Mouse (Mus musculus) hindbrain, embryonic 11.5 days (tissue): ENCODE results near the gene Syp. TPM values are rescaled to one million over a fixed set of nuclear protein-coding genes. Genes with fewer than 3 reads are reported as not detected.
A peak's percentile ranks its signal among the peaks of the same experiment; 100 is the strongest.

Experiments
- ATAC-seq: fragments of 200-750 bp; cut with Nextera tagmentation; 2 replicates; pipeline ENCODE4 v1.8.0; 2017; ENCODE audit warnings: mild to moderate bottlenecking, moderate TSS enrichment, moderate library complexity; ENCODE audit not compliant: low FRiP score
- DNase-seq: peaks from one replicate; pipeline ENCODE4 v3.0.0-alpha.2; 2015; ENCODE audit warnings: low spot score
- H3K27ac ChIP-seq: fragments of 300-500 bp; sonication (generic); 2 replicates; pipeline ENCODE4 v1.5.1; 2014; ENCODE audit warnings: mild to moderate bottlenecking, low read depth, low read length
- H3K27me3 ChIP-seq: fragments of 300-500 bp; sonication (generic); 2 replicates; pipeline ENCODE4 v1.6.1; 2014; ENCODE audit warnings: mild to moderate bottlenecking, low read length, moderate library complexity, mixed read lengths; ENCODE audit not compliant: control insufficient read depth, insufficient read depth
- H3K36me3 ChIP-seq: fragments of 300-500 bp; sonication (generic); 2 replicates; pipeline ENCODE4 v1.6.1; 2014; ENCODE audit warnings: mild to moderate bottlenecking, low read length, moderate library complexity, mixed read lengths; ENCODE audit not compliant: control insufficient read depth, insufficient read depth
- H3K4me1 ChIP-seq: fragments of 300-500 bp; sonication (generic); replicated peaks from 2 replicates; pipeline ENCODE4 v1.6.1; 2014; ENCODE audit warnings: low read length, mixed read lengths; ENCODE audit not compliant: control insufficient read depth, insufficient read depth
- H3K4me2 ChIP-seq: fragments of 300-500 bp; sonication (generic); replicated peaks from 2 replicates; pipeline ENCODE4 v1.6.1; 2014; ENCODE audit warnings: mild to moderate bottlenecking, low read depth, low read length
- H3K4me3 ChIP-seq: fragments of 300-500 bp; sonication (generic); 2 replicates; pipeline ENCODE4 v1.5.1; 2014; ENCODE audit warnings: low read depth, low read length
- H3K9ac ChIP-seq: fragments of 300-500 bp; sonication (generic); 2 replicates; pipeline ENCODE4 v1.6.1; 2014; ENCODE audit warnings: low read depth, low read length
- H3K9me3 ChIP-seq: fragments of 300-500 bp; sonication (generic); 2 replicates; pipeline ENCODE4 v1.6.1; 2016; ENCODE audit warnings: low read length; ENCODE audit not compliant: control insufficient read depth
- WGBS: fragments of 180-500 bp; shearing (Covaris S2); extraction: QIAGEN DNeasy Blood & Tissue Kit; methylation state at CpG from one replicate; pipeline ENCODE4 v1.1.7; 2014; 5-methylcytosine and 5-hydroxymethylcytosine counted together
- polyA plus RNA-seq: library from polyadenylated mRNA; unstranded; fragments of >200 nt; fragmentation: Nextera tagmentation; extraction: Ambion mirVana; gene quantifications from 2 replicates; pipeline ENCODE4 v1.2.1, GENCODE M21; 2014

The Syp gene
- polyA plus RNA-seq, 1 experiment from 2014 or later = 13.9 TPM

GRCm38 (mm10) chrX:7672739-7673138 is 34.5 kb downstream of the Syp start:
- Histone ChIP-seq H3K4me2 (no peak overlapping the region), H3K9me3 (no peaks in the 10 kb centered on the region), H3K4me1 (no peaks in the 10 kb centered on the region), H3K27ac (no peak overlapping the region), H3K27me3 (no peaks in the 10 kb centered on the region), H3K4me3 (no peak overlapping the region), H3K9ac (no peak overlapping the region), H3K36me3 (no peaks in the 10 kb centered on the region)
- no peak for ATAC-seq
- no peak for DNase-seq
- WGBS = 51% methylated on average over 6 of the region's 6 CpGs

- Histone ChIP-seq H3K4me3 (no peak overlapping the region), H3K9ac (no peak overlapping the region), H3K36me3 (no peaks in the 10 kb centered on the region), H3K9me3 (no peaks in the 10 kb centered on the region), H3K27ac (no peak overlapping the region), H3K4me2 (no peak overlapping the region), H3K4me1 (no peaks in the 10 kb centered on the region), H3K27me3 (no peaks in the 10 kb centered on the region)
- no peak for DNase-seq
- WGBS = 30% methylated on average over 12 of the region's 12 CpGs
- ATAC-seq = no peak
Measured at GRCm38 (mm10) chrX:7673578-7674281, 35.5 kb downstream of the Syp start.

- H3K27ac ChIP-seq = no peak overlapping the region
- H3K27me3 ChIP-seq = no peaks in the 10 kb centered on the region
- no peaks in the 10 kb centered on the region for H3K36me3 ChIP-seq
- H3K4me1 ChIP-seq = no peaks in the 10 kb centered on the region
- no peak overlapping the region for H3K9ac ChIP-seq
- DNase-seq (peak; percentile 16), ATAC-seq (no peak)
- H3K4me2 ChIP-seq = peak overlapping the region; percentile 11
- no peaks in the 10 kb centered on the region for H3K9me3 ChIP-seq
- 33% methylated on average over 28 of the region's 28 CpGs for WGBS
- H3K4me3 ChIP-seq = no peak overlapping the region
Measured at GRCm38 (mm10) chrX:7674284-7675000, 36.2 kb downstream of the Syp start.

- no peak overlapping the region for H3K9ac ChIP-seq
- 38% methylated on average over 10 of the region's 10 CpGs for WGBS
- no peak overlapping the region for H3K4me3 ChIP-seq
- no peaks in the 10 kb centered on the region for H3K4me1 ChIP-seq
- H3K9me3 ChIP-seq = no peaks in the 10 kb centered on the region
- no peak overlapping the region for H3K27ac ChIP-seq
- peak overlapping the region; percentile 11 for H3K4me2 ChIP-seq
- DNase-seq = no peak
- H3K27me3 ChIP-seq = no peaks in the 10 kb centered on the region
- no peaks in the 10 kb centered on the region for H3K36me3 ChIP-seq
- ATAC-seq = no peak
Measured at GRCm38 (mm10) chrX:7675001-7675380, 36.7 kb downstream of the Syp start.

GRCm38 (mm10) chrX:7678986-7679385 is 40.7 kb downstream of the Syp start:
- no peak overlapping the region for H3K9ac ChIP-seq
- H3K9me3 ChIP-seq = no peaks in the 10 kb centered on the region
- ATAC-seq (no peak), DNase-seq (no peak)
- H3K4me1 ChIP-seq = no peaks in the 10 kb centered on the region
- no peak overlapping the region for H3K4me2 ChIP-seq
- no peak overlapping the region for H3K4me3 ChIP-seq
- no peaks in the 10 kb centered on the region for H3K27me3 ChIP-seq
- no peaks in the 10 kb centered on the region for H3K36me3 ChIP-seq
- 40% methylated on average over 3 of the region's 3 CpGs for WGBS
- no peak overlapping the region for H3K27ac ChIP-seq

GRCm38 (mm10) chrX:7679405-7680056 is 41.3 kb downstream of the Syp start:
- DNase-seq = peak; percentile 93
- Histone ChIP-seq H3K4me1 (no peaks in the 10 kb centered on the region), H3K9ac (no peak overlapping the region), H3K4me3 (peak overlapping the region; percentile 12; the same call in 1 of the 2 replicates), H3K27me3 (no peaks in the 10 kb centered on the region), H3K4me2 (peak overlapping the region; percentile 36), H3K27ac (no peak overlapping the region), H3K36me3 (no peaks in the 10 kb centered on the region), H3K9me3 (no peaks in the 10 kb centered on the region)
- 22% methylated on average over 27 of the region's 27 CpGs for WGBS
- ATAC-seq = peak; percentile 89

GRCm38 (mm10) chrX:7680057-7680412 is 41.8 kb downstream of the Syp start:
- Histone ChIP-seq H3K4me1 (no peaks in the 10 kb centered on the region), H3K9me3 (no peaks in the 10 kb centered on the region), H3K27ac (no peak overlapping the region), H3K4me2 (peak overlapping the region; percentile 36), H3K4me3 (peak overlapping the region; percentile 12; the same call in 1 of the 2 replicates), H3K27me3 (no peaks in the 10 kb centered on the region), H3K9ac (no peak overlapping the region), H3K36me3 (no peaks in the 10 kb centered on the region)
- DNase-seq (no peak), ATAC-seq (peak; percentile 51; the same call in 1 of the 2 replicates)
- WGBS = 25% methylated on average over 12 of the region's 12 CpGs

GRCm38 (mm10) chrX:7680864-7681263 is 42.6 kb downstream of the Syp start, which contains the start of gene Magix:
TSS of gene Magix (minus strand) at chrX:7681251.
- Histone ChIP-seq H3K9me3 (no peaks in the 10 kb centered on the region), H3K36me3 (no peaks in the 10 kb centered on the region), H3K27ac (no peak within 1 kb of the TSS), H3K4me2 (peak within 1 kb of the TSS; percentile 36), H3K27me3 (no peaks in the 10 kb centered on the region), H3K4me1 (no peaks in the 10 kb centered on the region), H3K9ac (no peak within 1 kb of the TSS), H3K4me3 (peak within 1 kb of the TSS; percentile 12; the same call in 1 of the 2 replicates)
- ATAC-seq = no peak
- DNase-seq = no peak
- 63% methylated on average over 14 of the region's 14 CpGs for WGBS
